Mouse (Mus musculus) kidney, adult 9 months (tissue): ENCODE results near the gene Alcam.

Experiments used
- DNase-seq: peaks from one replicate; pipeline ENCODE4 v3.0.0; 2022

Alcam gene

DNA sequence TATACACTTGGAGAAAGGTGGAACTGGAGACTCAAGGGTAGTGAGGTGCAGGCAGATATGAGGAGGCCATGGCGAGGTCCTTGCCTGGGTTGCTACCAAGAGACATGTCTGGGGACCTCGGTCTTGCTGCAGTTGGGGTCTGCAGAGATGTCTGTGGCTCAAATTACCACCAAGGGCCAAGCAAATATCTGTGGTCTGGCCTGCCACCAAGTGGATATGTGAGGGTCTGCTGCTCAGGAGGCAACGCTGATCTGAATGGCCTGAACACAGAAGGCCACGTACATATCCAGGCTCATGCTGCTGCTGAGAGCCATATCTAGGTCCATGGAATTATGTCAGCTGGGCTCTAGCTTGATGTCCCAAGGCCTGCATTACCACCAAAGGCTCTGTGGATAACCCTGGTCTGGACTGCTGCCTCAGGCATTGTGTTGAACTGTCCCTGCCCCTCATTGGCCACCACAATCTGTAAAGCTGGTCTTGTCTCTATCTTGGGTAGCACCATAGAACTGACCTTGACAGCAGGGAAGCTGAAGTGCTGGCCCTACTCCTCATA lies 210.4 kb downstream of the Alcam start:
- no peak for DNase-seq

GRCm38 (mm10) chr16:52242144-52242543 lies 211.7 kb downstream of the Alcam start:
- peak; percentile 76 for DNase-seq

DNA sequence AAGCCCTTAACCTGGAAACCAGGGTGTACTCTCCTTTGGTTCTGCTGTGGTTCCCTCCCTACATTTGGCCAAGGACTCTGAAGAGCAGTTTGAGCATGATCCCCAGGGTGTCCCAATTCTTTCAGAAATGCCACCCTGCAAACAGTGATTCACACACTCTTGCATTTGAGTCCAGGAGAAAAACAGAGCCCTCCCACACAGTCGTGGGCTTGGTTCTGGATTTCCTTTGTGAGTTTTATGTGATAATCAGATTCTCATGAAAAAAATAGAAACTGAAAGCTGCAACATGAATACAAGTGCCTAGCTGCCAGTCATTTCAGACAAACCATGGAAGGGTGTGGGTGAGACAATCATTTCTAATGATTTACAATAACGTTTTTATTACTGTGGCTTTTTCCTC lies 223.9 kb downstream of the Alcam start:
- no peak for DNase-seq

- DNase-seq: no peak
Observed at GRCm38 (mm10) chr16:52229446-52229845, 224.4 kb downstream of the Alcam start.

DNA sequence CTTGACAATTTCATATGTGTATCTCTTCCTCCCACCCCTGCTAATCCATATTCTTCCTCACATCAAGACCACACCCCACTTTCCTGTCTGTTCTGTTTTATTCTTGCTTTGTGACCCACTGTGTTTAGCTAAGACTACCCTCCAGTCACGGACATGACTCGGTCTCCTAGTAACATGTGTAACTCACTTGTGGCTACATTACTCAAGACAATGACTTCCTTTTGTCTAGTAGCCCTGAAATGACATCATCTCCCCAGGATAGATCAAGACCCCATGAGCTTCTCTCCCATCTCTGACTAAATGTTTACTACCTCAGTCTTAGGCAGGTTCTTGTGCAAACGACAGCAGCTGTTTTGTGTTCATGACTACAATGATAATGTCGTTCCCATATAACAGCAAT lies 231.0 kb downstream of the Alcam start:
- no peak for DNase-seq

GRCm38 (mm10) chr16:52219069-52219468 lies 234.8 kb downstream of the Alcam start:
- DNase-seq: peak; percentile 63

- DNase-seq: no peak
Observed at GRCm38 (mm10) chr16:52210844-52211606, 242.8 kb downstream of the Alcam start.

GRCm38 (mm10) chr16:52200107-52200506 lies 253.8 kb downstream of the Alcam start:
- DNase-seq: no peak
